Mouse (Mus musculus) lung, adult 2 months (tissue): ENCODE measurements around the gene Dzip1l.

Source experiments
- CTCF ChIP-seq: fragments of 200-500 bp; IDR thresholded peaks from 2 replicates; pipeline ENCODE4 v1.5.1; 2011; ENCODE audit warnings: mild to moderate bottlenecking, low read length, control low read depth; ENCODE audit not compliant: insufficient read depth
- POLR2A ChIP-seq: fragments of 200-500 bp; IDR thresholded peaks from 2 replicates; pipeline ENCODE4 v1.6.1; 2011; ENCODE audit warnings: low read depth, mild to moderate bottlenecking, control low read depth, low read length, borderline replicate concordance; ENCODE audit errors: extremely low read depth

DNA sequence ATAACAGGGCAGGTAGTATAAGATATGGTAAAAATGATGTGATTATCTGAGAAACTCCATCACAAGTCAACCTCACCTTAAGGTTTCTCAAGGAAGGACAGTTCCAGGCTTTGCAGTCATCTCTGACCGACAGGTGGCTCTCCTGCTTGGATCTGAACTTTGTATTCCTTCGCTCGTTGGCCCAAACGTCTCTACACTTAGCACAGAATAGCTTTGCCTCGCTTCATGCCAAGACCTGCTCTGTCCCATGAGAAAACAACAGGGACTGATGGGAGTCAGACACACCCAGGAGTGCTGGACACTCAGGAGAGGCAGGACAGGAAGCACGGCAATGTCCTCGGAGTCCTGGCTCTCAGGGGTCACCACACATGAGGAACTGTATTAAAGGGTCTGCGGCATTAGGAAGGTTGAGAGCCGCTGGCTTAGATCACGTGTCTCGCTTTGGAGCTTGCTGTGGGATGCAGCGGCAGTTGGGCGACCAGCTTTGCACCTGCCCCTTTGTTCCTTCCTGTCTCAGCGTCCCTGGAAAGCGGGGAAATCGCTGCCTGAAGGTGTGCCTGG, 32.4 kb downstream of the Dzip1l start:
- no peak for TF ChIP-seq POLR2A
- TF ChIP-seq CTCF: no peak
